Mouse (Mus musculus): Measurements from ENCODE around the gene Fcrl6.

Fcrl6 gene

GRCm38 (mm10) chr1:172582436-172582835 is 19.9 kb downstream of the Fcrl6 start:
- TF ChIP-seq GATA4 (IDR thresholded peaks at IDR 0.05; ENCODE audit: insufficient replicate concordance, low read length), result no peak

DNA sequence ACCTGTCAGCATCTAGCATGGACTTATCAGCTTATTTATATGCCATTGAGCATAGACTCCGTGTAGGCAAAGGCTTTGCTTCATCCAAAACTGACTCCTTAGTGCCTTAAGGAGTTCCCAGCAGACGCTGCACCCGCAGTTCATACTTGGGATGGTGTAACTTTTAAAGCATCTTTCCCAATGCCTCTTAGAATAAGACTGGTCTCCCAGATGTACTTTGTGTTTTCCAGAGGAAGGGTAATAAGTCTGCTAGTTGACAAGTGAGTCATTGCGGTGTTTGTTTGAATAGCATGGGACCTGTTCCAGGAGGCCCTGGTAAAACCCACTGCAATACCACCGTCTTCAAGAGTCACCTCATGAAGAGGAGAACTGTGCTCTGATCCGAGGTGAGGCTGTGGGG is 22.2 kb downstream of the Fcrl6 start:
- TF ChIP-seq GATA4 (IDR thresholded peaks at IDR 0.05; ENCODE audit: insufficient replicate concordance, low read length), result no peak

DNA sequence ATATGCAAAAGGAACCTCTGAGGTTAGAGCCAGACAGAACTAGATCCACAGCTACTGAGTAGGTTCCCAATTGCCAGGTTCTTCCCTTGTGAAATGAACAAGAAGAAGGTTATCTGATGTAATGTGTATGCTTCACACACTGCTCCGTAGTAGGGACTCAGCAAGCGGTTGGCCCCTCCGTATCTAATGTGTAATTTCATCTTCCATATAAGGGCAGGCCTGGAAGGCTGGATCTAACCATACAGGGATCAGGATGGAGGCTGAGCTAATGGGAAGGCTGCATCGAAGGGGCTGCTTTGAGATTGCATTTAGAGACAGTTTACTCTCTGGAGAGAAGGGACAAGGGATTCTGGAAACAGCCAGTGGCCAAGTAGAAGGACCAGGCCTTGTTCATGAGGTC is 34.6 kb downstream of the Fcrl6 start:
- TF ChIP-seq GATA4 (IDR thresholded peaks at IDR 0.05; ENCODE audit: insufficient replicate concordance, low read length), result no peak

DNA sequence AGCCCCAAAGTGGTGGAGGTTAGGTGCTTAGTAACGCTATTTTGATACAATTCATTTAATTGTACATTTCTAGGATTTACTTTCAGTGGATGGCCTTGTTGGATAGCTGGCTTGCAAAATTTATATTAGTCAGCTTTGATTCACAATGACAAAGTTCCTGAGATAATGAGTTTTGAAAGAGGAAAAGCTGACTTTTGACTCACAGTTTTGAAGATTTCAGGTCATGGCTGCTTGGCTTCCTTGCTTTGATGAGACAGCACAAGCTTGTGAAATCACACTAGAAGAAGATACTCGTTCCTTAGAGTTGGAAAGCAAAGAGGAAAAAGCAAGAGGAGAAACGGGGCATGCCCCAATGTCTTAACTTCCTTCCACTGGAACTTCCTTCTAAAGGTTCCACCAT is 36.2 kb downstream of the Fcrl6 start:
- TF ChIP-seq GATA4 (IDR thresholded peaks at IDR 0.05; ENCODE audit: insufficient replicate concordance, low read length), result no peak

DNA sequence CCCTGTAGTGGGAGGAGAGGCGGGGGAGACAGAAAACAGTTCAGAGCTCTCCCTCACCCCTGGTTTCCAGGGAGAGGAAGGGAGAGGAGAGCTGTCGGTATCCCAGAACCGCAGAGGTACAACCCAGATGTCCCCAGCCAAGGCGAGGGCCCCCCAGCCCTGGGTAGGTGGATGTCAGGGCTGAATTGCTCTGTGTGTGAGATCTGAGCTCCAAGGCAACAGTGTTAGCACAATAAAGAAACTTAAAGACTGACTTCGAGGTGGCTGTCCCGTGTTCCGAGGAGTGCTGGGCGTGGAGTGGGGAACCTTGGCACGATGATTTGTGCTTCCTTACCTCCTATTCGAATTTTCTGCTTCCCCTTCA is 38.9 kb downstream of the Fcrl6 start:
- TF ChIP-seq GATA4 (IDR thresholded peaks at IDR 0.05; ENCODE audit: insufficient replicate concordance, low read length), result no peak

GRCm38 (mm10) chr1:172562641-172563464 is 39.5 kb downstream of the Fcrl6 start:
- TF ChIP-seq GATA4 (IDR thresholded peaks at IDR 0.05; ENCODE audit: insufficient replicate concordance, low read length), result no peak

- TF ChIP-seq GATA4 (IDR thresholded peaks at IDR 0.05; ENCODE audit: insufficient replicate concordance, low read length), result no peak
These were observed 46.7 kb downstream of the Fcrl6 start, which contains the start of gene Vsig8 for GRCm38 (mm10) chr1:172555638-172556037. Gene Vsig8 (plus strand): TSS chr1:172555938.

DNA sequence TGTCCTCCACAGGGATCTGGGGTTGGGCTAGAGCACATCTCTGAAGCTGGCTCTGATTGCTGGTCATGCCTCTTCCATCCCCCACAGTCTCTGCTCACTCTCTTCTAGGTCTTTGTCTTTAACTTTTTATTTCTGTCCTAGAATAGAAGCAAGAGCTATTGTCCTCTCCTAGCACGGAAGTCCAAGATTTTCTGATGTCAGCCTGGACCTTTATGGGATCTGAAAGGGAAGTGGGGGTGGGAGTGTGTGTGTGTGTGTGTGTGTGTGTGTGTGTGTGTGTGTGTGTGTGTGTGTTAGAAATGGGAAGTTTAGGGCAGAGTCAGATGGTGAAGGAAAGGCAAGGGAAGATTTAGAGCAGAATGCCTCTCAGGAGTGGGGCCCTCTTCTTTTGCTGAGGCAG is 49.7 kb downstream of the Fcrl6 start:
- TF ChIP-seq GATA4 (IDR thresholded peaks at IDR 0.05; ENCODE audit: insufficient replicate concordance, low read length), result no peak

DNA sequence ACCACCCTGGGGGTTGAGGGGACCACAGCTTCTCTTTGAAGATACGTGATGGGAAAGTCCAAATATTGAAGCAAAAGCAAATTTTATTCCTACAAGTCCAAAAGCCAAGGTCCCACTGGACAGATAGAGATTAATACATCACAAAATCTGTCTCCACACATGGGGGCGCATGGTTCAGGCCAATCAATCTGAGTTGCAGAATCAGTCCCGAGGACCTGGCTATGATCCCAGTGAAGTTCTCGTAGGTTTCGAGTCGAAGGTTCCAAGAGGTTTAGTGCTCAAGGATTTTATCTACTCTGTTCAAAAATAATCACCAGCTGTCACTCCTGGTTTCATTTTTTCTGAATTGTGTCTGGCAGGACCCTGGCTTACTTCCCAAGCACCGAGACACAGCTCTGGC is 51.3 kb downstream of the Fcrl6 start:
- no peak for TF ChIP-seq GATA4 (IDR thresholded peaks at IDR 0.05; ENCODE audit: insufficient replicate concordance, low read length)

GRCm38 (mm10) chr1:172550551-172550951 is 51.8 kb downstream of the Fcrl6 start:
- TF ChIP-seq GATA4 (IDR thresholded peaks at IDR 0.05; ENCODE audit: insufficient replicate concordance, low read length), result no peak

GRCm38 (mm10) chr1:172549717-172550116 is 52.6 kb downstream of the Fcrl6 start:
- no peak for TF ChIP-seq GATA4 (IDR thresholded peaks at IDR 0.05; ENCODE audit: insufficient replicate concordance, low read length)

DNA sequence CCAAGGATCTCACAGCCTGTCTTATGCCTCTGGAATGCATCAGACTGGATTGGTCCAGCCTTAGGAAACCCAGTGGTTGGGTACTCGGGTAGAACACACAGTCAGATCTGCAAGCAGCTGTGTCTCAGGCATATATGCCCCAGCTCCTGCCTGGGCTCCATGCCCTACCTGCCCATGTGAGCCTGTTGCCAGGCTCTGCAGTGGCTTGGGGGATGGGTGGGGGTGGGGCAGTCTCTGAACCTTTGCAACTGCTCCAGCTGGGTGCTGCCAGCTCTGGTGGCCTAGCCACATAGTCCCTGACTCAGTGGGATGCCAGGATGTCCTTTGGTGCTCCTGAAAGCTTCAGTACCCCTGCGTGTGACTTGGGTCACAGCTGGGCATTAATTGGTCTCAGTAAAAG is 53.0 kb downstream of the Fcrl6 start:
- TF ChIP-seq GATA4 (IDR thresholded peaks at IDR 0.05; ENCODE audit: insufficient replicate concordance, low read length), result no peak

- TF ChIP-seq GATA4 (IDR thresholded peaks at IDR 0.05; ENCODE audit: insufficient replicate concordance, low read length), result no peak
These were observed 53.9 kb downstream of the Fcrl6 start for GRCm38 (mm10) chr1:172548501-172548900.
